Mouse (Mus musculus): Measurements from ENCODE around the gene Nadk2. TPM values are rescaled to one million over a fixed set of nuclear protein-coding genes. Genes with fewer than 3 reads are reported as not detected.

The Nadk2 gene
- polyA plus RNA-seq, 1 experiment, result not detected

DNA sequence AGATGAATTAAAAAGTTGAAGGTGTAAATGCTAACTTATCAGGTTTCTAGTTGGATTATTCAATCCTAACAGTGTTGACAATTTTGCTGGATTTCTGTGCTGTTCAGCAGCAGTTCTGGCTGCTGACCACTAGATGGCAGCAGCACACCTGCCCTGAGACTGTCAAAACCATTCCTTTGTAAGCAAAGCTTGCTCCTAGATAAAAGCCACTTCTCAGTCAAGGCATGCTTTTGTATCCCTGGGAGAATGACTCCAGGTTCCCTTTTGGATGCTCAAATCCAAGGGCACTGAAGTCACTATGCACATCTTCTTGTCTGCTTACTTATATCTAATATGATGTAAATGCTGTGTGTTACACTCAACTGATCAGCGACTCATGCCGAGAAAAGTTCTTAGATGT, 49.0 kb downstream of the Nadk2 start:
- TF ChIP-seq CTCF (IDR thresholded peaks at IDR 0.05; ENCODE audit: insufficient read depth, low read depth, low read length) (no peak), POLR2A (IDR thresholded peaks at IDR 0.05; ENCODE audit: insufficient read depth, low read depth, low read length) (no peak)
- WGBS, result 90% methylated on average over 2 of the region's 2 CpGs
- no peak overlapping the region for H3K4me3 ChIP-seq (ENCODE audit: insufficient read depth, low read depth, low read length)
- no peak overlapping the region for H3K27ac ChIP-seq (ENCODE audit: insufficient read depth, low read depth, low read length)
- no peaks in the 10 kb centered on the region for H3K4me1 ChIP-seq (ENCODE audit: control insufficient read depth, insufficient read depth, low read length)

DNA sequence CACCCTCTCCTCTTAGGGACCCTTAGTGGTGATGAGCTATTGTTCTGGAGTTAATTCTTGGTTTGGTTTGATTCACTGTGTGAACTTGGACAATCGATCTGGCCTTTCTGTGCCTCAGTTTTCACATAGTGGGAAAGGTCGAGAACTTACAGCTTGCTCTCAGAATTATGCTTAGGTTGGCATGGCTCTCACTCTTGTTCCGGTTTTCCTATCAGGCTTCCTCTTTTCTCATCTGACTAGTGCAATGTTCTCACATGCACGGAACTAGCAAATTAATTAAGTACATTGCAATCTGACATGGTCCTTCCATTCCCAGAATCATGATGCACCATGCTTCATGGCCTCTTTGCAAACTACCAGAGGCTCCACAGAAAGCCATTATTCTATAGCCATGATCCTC, 51.9 kb downstream of the Nadk2 start:
- Histone ChIP-seq H3K4me3 (ENCODE audit: insufficient read depth, low read depth, low read length) (no peak overlapping the region), H3K4me1 (ENCODE audit: control insufficient read depth, insufficient read depth, low read length) (no peaks in the 10 kb centered on the region), H3K27ac (ENCODE audit: insufficient read depth, low read depth, low read length) (no peak overlapping the region)
- 90% methylated on average over 4 of the region's 4 CpGs for WGBS
- TF ChIP-seq POLR2A (IDR thresholded peaks at IDR 0.05; ENCODE audit: insufficient read depth, low read depth, low read length) (no peak), CTCF (IDR thresholded peaks at IDR 0.05; ENCODE audit: insufficient read depth, low read depth, low read length) (no peak)

DNA sequence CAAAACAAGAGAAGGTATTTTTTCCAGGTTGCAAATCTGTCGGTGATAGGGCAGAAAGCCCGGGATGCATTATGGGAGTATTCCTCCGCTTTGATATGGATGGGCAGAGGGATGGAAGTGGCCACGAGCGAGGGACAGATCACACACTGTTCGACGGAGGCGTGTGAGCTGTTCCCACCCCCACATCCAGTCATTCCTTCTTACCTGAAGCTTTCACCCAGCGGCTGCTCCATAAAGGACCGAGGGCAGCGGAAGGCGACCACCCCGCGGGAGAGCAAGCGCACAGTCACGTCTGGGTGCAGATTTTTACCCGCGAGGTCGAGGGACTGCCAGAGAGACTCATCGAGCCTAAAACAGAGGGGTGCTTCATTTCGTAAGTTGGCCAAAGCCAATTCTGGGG, 53.8 kb downstream of the Nadk2 start:
- no peak for TF ChIP-seq POLR2A (IDR thresholded peaks at IDR 0.05; ENCODE audit: insufficient read depth, low read depth, low read length)
- no peak for TF ChIP-seq CTCF (IDR thresholded peaks at IDR 0.05; ENCODE audit: insufficient read depth, low read depth, low read length)
- WGBS, result 90% methylated on average over 21 of the region's 21 CpGs
- no peak overlapping the region for H3K27ac ChIP-seq (ENCODE audit: insufficient read depth, low read depth, low read length)
- no peak overlapping the region for H3K4me3 ChIP-seq (ENCODE audit: insufficient read depth, low read depth, low read length)
- H3K4me1 ChIP-seq (ENCODE audit: control insufficient read depth, insufficient read depth, low read length), result no peaks in the 10 kb centered on the region

DNA sequence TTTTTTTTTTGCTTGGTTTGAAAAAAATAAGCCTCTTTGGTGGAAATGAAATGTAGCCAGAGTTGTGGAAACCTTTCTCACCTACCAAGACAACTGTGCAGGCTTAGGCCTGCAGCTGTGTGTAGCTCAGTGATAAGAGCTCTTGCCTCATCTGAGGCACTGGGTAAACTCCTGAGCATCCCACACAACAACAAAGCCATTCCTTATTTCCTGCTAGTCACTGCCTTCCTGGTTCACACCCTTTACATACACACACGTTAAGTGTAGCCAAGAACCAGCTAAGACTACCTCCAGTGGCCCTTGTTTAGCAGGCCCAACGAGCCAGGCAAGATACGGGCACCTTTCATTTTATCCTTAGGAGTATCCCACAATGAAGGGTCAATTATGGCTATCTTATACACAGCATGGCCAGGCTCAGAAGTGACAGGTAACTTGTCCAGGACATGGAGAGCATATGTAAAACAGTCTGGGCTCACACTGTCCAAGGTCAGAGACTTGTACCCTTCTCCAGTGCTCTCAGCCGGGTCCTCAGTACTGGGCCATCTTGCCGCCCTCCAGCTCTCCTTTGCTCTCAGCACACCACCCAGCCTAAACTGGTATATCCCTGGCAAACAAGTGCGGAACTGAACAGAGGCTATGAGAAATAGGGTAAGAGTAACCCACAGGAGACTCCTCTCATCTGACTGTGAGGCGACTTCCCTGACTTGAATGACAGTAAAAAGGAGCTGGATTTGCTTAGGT, 56.2 kb downstream of the Nadk2 start:
- TF ChIP-seq POLR2A (IDR thresholded peaks at IDR 0.05; ENCODE audit: insufficient read depth, low read depth, low read length) (no peak), CTCF (IDR thresholded peaks at IDR 0.05; ENCODE audit: insufficient read depth, low read depth, low read length) (no peak)
- 92% methylated on average over 7 of the region's 7 CpGs for WGBS
- no peak overlapping the region for H3K4me3 ChIP-seq (ENCODE audit: insufficient read depth, low read depth, low read length)
- H3K4me1 ChIP-seq (ENCODE audit: control insufficient read depth, insufficient read depth, low read length), result peaks cover 3% of the 10 kb centered on the region; the same call in 1 of the 2 replicates
- no peak overlapping the region for H3K27ac ChIP-seq (ENCODE audit: insufficient read depth, low read depth, low read length)

DNA sequence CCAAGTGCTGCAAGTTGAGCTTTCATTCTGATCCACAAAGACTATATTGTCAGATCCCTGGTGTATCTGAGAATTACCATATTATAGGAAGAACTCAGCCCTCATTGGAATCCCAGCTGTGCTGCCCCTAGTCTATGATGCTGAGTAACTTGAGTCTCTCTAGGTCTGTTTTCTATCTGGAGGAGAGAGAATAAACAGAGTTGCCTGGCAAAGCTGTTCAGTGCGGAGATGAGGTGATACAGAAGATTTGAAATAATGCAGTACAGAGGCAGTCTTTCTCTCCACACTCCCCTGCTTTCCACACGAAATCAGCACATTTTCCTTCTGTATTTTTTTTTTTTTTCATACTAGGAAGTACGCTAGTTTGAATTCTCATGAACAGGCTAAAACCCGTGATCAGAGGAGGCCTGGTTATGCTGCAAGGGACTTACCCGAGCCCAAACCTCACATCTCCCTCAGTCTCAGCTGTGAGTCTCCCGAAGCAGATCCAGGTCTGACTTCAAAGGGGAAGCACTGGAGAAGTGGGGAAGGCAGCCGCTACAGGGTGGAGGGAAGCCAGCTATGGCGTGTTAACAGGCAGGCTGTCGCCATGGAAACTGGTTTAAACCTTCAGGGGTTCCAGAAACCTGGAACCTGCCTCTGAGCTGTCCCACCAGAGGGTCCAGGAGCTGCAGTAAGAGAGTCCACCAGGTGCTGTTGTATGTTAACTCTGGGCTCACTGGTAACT, 59.9 kb downstream of the Nadk2 start:
- TF ChIP-seq CTCF (IDR thresholded peaks at IDR 0.05; ENCODE audit: insufficient read depth, low read depth, low read length) (no peak), POLR2A (IDR thresholded peaks at IDR 0.05; ENCODE audit: insufficient read depth, low read depth, low read length) (no peak)
- no peak overlapping the region for H3K27ac ChIP-seq (ENCODE audit: insufficient read depth, low read depth, low read length)
- 63% methylated on average over 9 of the region's 9 CpGs for WGBS
- no peak overlapping the region for H3K4me3 ChIP-seq (ENCODE audit: insufficient read depth, low read depth, low read length)
- peaks cover 6% of the 10 kb centered on the region for H3K4me1 ChIP-seq (ENCODE audit: control insufficient read depth, insufficient read depth, low read length)

DNA sequence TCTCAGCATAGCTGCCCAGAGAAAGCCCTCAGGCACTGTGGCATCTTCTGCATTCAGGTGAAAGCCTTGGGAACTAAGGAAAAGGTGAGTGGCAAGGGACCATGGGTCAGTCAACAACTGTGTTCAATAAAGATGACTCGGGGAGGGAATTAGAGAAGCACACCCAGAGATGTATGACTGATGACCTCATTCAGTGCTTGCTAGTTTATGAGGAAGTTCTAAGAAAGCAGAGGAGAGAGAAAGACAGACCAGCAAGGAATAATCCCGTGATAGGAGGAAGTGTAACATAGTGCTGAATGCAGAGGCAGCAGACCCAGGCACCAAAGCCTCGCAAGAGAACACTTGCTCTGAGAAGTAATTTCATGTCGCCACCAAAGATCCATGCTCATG, 60.4 kb downstream of the Nadk2 start:
- TF ChIP-seq POLR2A (IDR thresholded peaks at IDR 0.05; ENCODE audit: insufficient read depth, low read depth, low read length) (no peak), CTCF (IDR thresholded peaks at IDR 0.05; ENCODE audit: insufficient read depth, low read depth, low read length) (no peak)
- peaks cover 6% of the 10 kb centered on the region for H3K4me1 ChIP-seq (ENCODE audit: control insufficient read depth, insufficient read depth, low read length)
- WGBS, result 88% methylated on average over 4 of the region's 4 CpGs

DNA sequence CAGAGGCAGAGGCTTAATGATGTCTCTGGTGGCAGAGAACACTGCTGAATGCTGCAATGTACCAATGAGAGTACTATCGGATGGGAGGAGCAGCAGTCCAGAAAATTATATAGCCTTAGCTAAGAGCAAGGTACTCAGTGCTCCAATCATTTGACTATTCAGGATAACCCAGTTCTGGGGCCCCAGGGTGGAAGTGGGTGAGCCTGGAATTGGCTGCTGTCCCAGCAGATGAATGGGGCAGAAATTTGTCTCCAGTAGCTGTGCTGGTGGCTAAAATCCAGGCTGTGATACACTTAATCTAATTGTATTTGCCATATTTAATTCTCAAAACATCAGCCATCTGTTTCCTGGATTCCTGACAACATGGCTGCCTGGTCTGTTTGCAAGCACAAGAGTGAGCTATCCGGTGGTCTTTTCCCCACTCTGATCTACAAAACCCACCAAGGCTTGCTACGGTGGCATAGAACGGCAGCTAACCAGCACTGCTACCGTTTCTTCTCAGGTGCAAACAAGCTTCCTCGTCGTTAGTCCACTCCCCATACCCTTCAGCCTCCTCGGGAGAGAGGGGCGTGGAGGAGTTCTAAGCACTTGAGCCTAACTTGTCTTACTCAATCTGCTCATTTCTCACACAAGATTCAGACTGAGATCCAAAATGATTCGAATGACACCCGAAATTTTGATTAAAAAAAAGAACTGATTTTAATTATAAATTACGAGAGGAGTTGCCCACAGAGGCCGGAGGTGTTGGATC, 61.8 kb downstream of the Nadk2 start:
- Histone ChIP-seq H3K4me1 (ENCODE audit: control insufficient read depth, insufficient read depth, low read length) (peaks cover 6% of the 10 kb centered on the region), H3K27ac (ENCODE audit: insufficient read depth, low read depth, low read length) (no peak overlapping the region), H3K4me3 (ENCODE audit: insufficient read depth, low read depth, low read length) (no peak overlapping the region)
- WGBS, result 64% methylated on average over 13 of the region's 13 CpGs
- TF ChIP-seq POLR2A (IDR thresholded peaks at IDR 0.05; ENCODE audit: insufficient read depth, low read depth, low read length) (no peak), CTCF (IDR thresholded peaks at IDR 0.05; ENCODE audit: insufficient read depth, low read depth, low read length) (no peak)

More for the DNA sequence above, 60.4 kb downstream of the Nadk2 start:
- Histone ChIP-seq H3K27ac (ENCODE audit: insufficient read depth, low read depth, low read length) (no peak overlapping the region), H3K4me3 (ENCODE audit: insufficient read depth, low read depth, low read length) (no peak overlapping the region)

DNA sequence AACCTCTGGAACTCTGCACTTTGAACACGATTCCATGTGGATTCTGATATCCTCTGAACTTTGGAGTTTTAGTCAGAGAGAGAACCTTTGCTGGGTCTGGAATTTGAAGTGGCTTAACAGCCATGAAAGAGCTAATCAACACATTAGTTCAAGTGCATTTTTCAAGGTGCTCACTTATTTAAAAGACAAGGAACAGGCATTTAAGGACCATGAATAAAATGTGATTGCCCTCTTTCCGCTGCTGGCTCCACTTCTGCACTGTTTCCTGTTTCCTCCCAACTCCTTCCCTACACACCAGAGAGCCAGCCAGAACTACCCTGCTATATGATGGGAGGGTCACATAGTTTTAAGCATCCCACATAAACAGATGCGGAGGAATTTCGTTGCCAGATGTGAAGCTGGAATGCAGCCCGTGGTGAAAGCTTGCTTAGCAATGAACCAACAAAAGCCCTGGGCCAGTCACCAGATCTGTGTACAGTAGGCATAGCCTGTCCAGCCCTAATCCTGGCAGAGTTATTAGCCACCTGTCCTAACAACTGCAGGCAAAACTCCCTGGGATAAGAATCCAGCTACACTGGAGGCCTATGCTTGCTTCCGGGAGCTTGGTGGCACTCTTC, 63.9 kb downstream of the Nadk2 start:
- TF ChIP-seq POLR2A (IDR thresholded peaks at IDR 0.05; ENCODE audit: insufficient read depth, low read depth, low read length), result no peak
- TF ChIP-seq CTCF (IDR thresholded peaks at IDR 0.05; ENCODE audit: insufficient read depth, low read depth, low read length), result no peak
- 67% methylated on average over 6 of the region's 6 CpGs for WGBS
- H3K27ac ChIP-seq (ENCODE audit: insufficient read depth, low read depth, low read length), result no peak overlapping the region
- no peak overlapping the region for H3K4me3 ChIP-seq (ENCODE audit: insufficient read depth, low read depth, low read length)
- H3K4me1 ChIP-seq (ENCODE audit: control insufficient read depth, insufficient read depth, low read length), result peaks cover 9% of the 10 kb centered on the region
